Mouse (Mus musculus): ENCODE results near the gene Tssk3. TPM values are rescaled to one million over a fixed set of nuclear protein-coding genes. Genes with fewer than 3 reads are reported as not detected.
A peak's percentile ranks its signal among the peaks of the same experiment; 100 is the strongest.

Gene Tssk3
- polyA plus RNA-seq, 1 experiment from 2014 or later = 0.14 TPM

DNA sequence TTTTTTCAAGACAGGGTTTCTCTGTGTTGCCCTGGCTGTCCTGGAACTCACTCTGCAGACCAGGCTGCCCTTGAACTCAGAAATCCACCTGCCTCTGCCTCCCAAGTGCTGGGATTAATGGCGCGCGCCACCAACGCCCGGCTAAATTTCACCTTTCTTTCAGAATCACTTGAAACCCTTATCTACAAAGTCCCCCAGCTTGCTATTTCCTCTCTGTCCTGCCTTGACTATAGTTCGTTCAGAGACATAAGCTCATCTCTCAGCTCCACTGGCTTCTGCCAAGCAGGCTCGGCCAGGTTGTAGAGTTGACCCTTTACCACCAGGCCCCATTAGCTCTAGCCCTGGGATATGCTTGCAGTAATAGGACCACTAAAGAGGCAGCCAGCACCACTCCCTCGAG is 43.5 kb downstream of the Tssk3 start:
- H3K4me2 ChIP-seq (ENCODE audit: low read depth, low read length) = no peak overlapping the region
- DNase-seq (no peak), ATAC-seq (no peak)
- H3K4me3 ChIP-seq (ENCODE audit: low read depth, low read length) = no peak overlapping the region
- peaks cover 8% of the 10 kb centered on the region; the same call in 1 of the 2 replicates for H3K4me1 ChIP-seq (ENCODE audit: insufficient read depth)
- no peak overlapping the region for H3K9ac ChIP-seq (replicated peaks)
- H3K27ac ChIP-seq (ENCODE audit: low read depth) = no peak overlapping the region
- H3K27me3 ChIP-seq (ENCODE audit: insufficient read depth, low read length) = peaks cover 6% of the 10 kb centered on the region
- TF ChIP-seq CTCF (IDR thresholded peaks at IDR 0.05; ENCODE audit: low read depth) (no peak), EP300 (IDR thresholded peaks at IDR 0.05; ENCODE audit: low read depth) (no peak)
- H3K36me3 ChIP-seq (replicated peaks; ENCODE audit: insufficient read depth, low read length) = no peaks in the 10 kb centered on the region
- H3K9me3 ChIP-seq (ENCODE audit: low read length) = no peaks in the 10 kb centered on the region
- 47% methylated on average over 8 of the region's 8 CpGs for WGBS (ENCODE audit: insufficient replicate concordance)

GRCm38 (mm10) chr4:129441145-129441544 is 49.7 kb downstream of the Tssk3 start:
- Histone ChIP-seq H3K9me3 (ENCODE audit: low read length) (no peaks in the 10 kb centered on the region), H3K9ac (replicated peaks) (no peak overlapping the region), H3K4me1 (ENCODE audit: insufficient read depth) (peaks cover 7% of the 10 kb centered on the region; the same call in 1 of the 2 replicates), H3K27ac (ENCODE audit: low read depth) (no peak overlapping the region), H3K4me2 (ENCODE audit: low read depth, low read length) (no peak overlapping the region), H3K4me3 (ENCODE audit: low read depth, low read length) (no peak overlapping the region), H3K36me3 (replicated peaks; ENCODE audit: insufficient read depth, low read length) (no peaks in the 10 kb centered on the region), H3K27me3 (ENCODE audit: insufficient read depth, low read length) (peaks cover 40% of the 10 kb centered on the region)
- DNase-seq (no peak), ATAC-seq (no peak)
- TF ChIP-seq EP300 (IDR thresholded peaks at IDR 0.05; ENCODE audit: low read depth) (no peak), CTCF (IDR thresholded peaks at IDR 0.05; ENCODE audit: low read depth) (no peak)
- WGBS (ENCODE audit: insufficient replicate concordance) = 39% methylated on average over 6 of the region's 6 CpGs

- peak within 1 kb of the TSS; percentile 63 for H3K4me2 ChIP-seq (ENCODE audit: low read depth, low read length)
- H3K9ac ChIP-seq (replicated peaks) = no peak within 1 kb of the TSS
- DNase-seq (peak; percentile 34), ATAC-seq (peak; percentile 73)
- TF ChIP-seq CTCF (IDR thresholded peaks at IDR 0.05; ENCODE audit: low read depth) (no peak), EP300 (IDR thresholded peaks at IDR 0.05; ENCODE audit: low read depth) (no peak)
- no peaks in the 10 kb centered on the region for H3K36me3 ChIP-seq (replicated peaks; ENCODE audit: insufficient read depth, low read length)
- no peak within 1 kb of the TSS for H3K27ac ChIP-seq (ENCODE audit: low read depth)
- peaks cover 7% of the 10 kb centered on the region; the same call in 1 of the 2 replicates for H3K4me1 ChIP-seq (ENCODE audit: insufficient read depth)
- peak within 1 kb of the TSS; percentile 31 for H3K4me3 ChIP-seq (ENCODE audit: low read depth, low read length)
- peaks cover 40% of the 10 kb centered on the region for H3K27me3 ChIP-seq (ENCODE audit: insufficient read depth, low read length)
- 9% methylated on average over 31 of the region's 33 CpGs for WGBS (ENCODE audit: insufficient replicate concordance)
- no peaks in the 10 kb centered on the region for H3K9me3 ChIP-seq (ENCODE audit: low read length)
Measured at GRCm38 (mm10) chr4:129440340-129441063, 50.3 kb downstream of the Tssk3 start, which contains the start of gene Zbtb8b. Gene Zbtb8b (minus strand): TSS chr4:129440853.

Other genes starting within 250 kb of the Tssk3 start
- gene C77080, start 229.6 kb downstream of the Tssk3 start, polyA plus RNA-seq (2015; fragmentation: Nextera tagmentation; extraction: Ambion mirVana) = 1.4 and 1.8 TPM in 2 replicates
- 0.15 TPM in 1 of 2 replicates, not detected in the other for gene Sync, start 203.4 kb downstream of the Tssk3 start, polyA plus RNA-seq (2015; fragmentation: Nextera tagmentation; extraction: Ambion mirVana)
- gene Rbbp4, start 155.7 kb downstream of the Tssk3 start, polyA plus RNA-seq (2015; fragmentation: Nextera tagmentation; extraction: Ambion mirVana) = 163 and 167 TPM in 2 replicates
- 32.2 and 34.2 TPM in 2 replicates for gene Zbtb8os, start 155.3 kb downstream of the Tssk3 start, polyA plus RNA-seq (2015; fragmentation: Nextera tagmentation; extraction: Ambion mirVana)
- gene Zbtb8a, start 112.9 kb downstream of the Tssk3 start, polyA plus RNA-seq (2015; fragmentation: Nextera tagmentation; extraction: Ambion mirVana) = 1.9 and 2.3 TPM in 2 replicates
- gene Zbtb8b, start 50.2 kb downstream of the Tssk3 start, polyA plus RNA-seq (2015; fragmentation: Nextera tagmentation; extraction: Ambion mirVana) = 0.40 and 0.55 TPM in 2 replicates
- 37.4 and 40.7 TPM in 2 replicates for gene Bsdc1, start 29.4 kb downstream of the Tssk3 start, polyA plus RNA-seq (2015; fragmentation: Nextera tagmentation; extraction: Ambion mirVana)
- gene Fam229a, start 168 bp upstream of the Tssk3 start, polyA plus RNA-seq (2015; fragmentation: Nextera tagmentation; extraction: Ambion mirVana) = 0.41 and 0.88 TPM in 2 replicates
- gene Marcksl1, start 22.6 kb upstream of the Tssk3 start, polyA plus RNA-seq (2015; fragmentation: Nextera tagmentation; extraction: Ambion mirVana) = 42.7 and 46.9 TPM in 2 replicates
- gene Hdac1, start 51.7 kb upstream of the Tssk3 start, polyA plus RNA-seq (2015; fragmentation: Nextera tagmentation; extraction: Ambion mirVana) = 54.9 and 59.0 TPM in 2 replicates
- gene Lck, start 82.6 kb upstream of the Tssk3 start, polyA plus RNA-seq (2015; fragmentation: Nextera tagmentation; extraction: Ambion mirVana) = 3.3 and 3.4 TPM in 2 replicates
- gene Fam167b, start 87.5 kb upstream of the Tssk3 start, polyA plus RNA-seq (2015; fragmentation: Nextera tagmentation; extraction: Ambion mirVana) = 13.1 and 15.0 TPM in 2 replicates
- 119 and 125 TPM in 2 replicates for gene Eif3i, start 109.6 kb upstream of the Tssk3 start, polyA plus RNA-seq (2015; fragmentation: Nextera tagmentation; extraction: Ambion mirVana)
- gene Tmem234, start 109.6 kb upstream of the Tssk3 start, polyA plus RNA-seq (2015; fragmentation: Nextera tagmentation; extraction: Ambion mirVana) = 81.7 and 93.9 TPM in 2 replicates
- 0.54 and 0.71 TPM in 2 replicates for gene Dcdc2b, start 123.2 kb upstream of the Tssk3 start, polyA plus RNA-seq (2015; fragmentation: Nextera tagmentation; extraction: Ambion mirVana)
- 5.2 and 8.2 TPM in 2 replicates for gene Iqcc, start 128.1 kb upstream of the Tssk3 start, polyA plus RNA-seq (2015; fragmentation: Nextera tagmentation; extraction: Ambion mirVana)
- gene Ccdc28b, start 132.9 kb upstream of the Tssk3 start, polyA plus RNA-seq (2015; fragmentation: Nextera tagmentation; extraction: Ambion mirVana) = 13.1 and 15.7 TPM in 2 replicates
- gene Txlna, start 150.0 kb upstream of the Tssk3 start, polyA plus RNA-seq (2015; fragmentation: Nextera tagmentation; extraction: Ambion mirVana) = 12.5 and 14.0 TPM in 2 replicates
- 3.3 and 3.7 TPM in 2 replicates for gene Kpna6, start 181.7 kb upstream of the Tssk3 start, polyA plus RNA-seq (2015; fragmentation: Nextera tagmentation; extraction: Ambion mirVana)
- gene Tmem39b, start 205.8 kb upstream of the Tssk3 start, polyA plus RNA-seq (2015; fragmentation: Nextera tagmentation; extraction: Ambion mirVana) = 2.2 and 2.3 TPM in 2 replicates

Data from liver, postnatal 0 days (tissue).